Mouse (Mus musculus) stomach, embryonic 14.5 days (tissue): Measurements from ENCODE around the gene Gabrb1. TPM values are rescaled to one million over a fixed set of nuclear protein-coding genes. Genes with fewer than 3 reads are reported as not detected.

ENCODE experiments used
- ATAC-seq: fragments of 200-750 bp; cut with Nextera tagmentation; 2 replicates; pipeline ENCODE4 v1.8.0; 2017; ENCODE audit warnings: low read depth, moderate TSS enrichment; ENCODE audit not compliant: insufficient number of reproducible peaks, insufficient read depth, low FRiP score
- H3K27ac ChIP-seq: fragments of 300-500 bp; sonication (generic); 2 replicates; pipeline ENCODE4 v1.5.1; 2014; ENCODE audit warnings: mild to moderate bottlenecking, low read length, moderate library complexity, mixed read lengths
- H3K27me3 ChIP-seq: fragments of 300-500 bp; sonication (generic); 2 replicates; pipeline ENCODE4 v1.6.1; 2014; ENCODE audit warnings: low read length, control low read depth, mixed read lengths; ENCODE audit not compliant: control insufficient read depth, insufficient read depth
- H3K36me3 ChIP-seq: fragments of 300-500 bp; sonication (generic); 2 replicates; pipeline ENCODE4 v1.6.1; 2014; ENCODE audit warnings: mild to moderate bottlenecking, control low read depth, low read length, moderate library complexity, mixed read lengths; ENCODE audit not compliant: control insufficient read depth, insufficient read depth
- H3K4me1 ChIP-seq: fragments of 300-500 bp; sonication (generic); 2 replicates; pipeline ENCODE4 v1.6.1; 2014; ENCODE audit warnings: low read length, control low read depth, mixed read lengths; ENCODE audit not compliant: control insufficient read depth, insufficient read depth
- H3K4me2 ChIP-seq: fragments of 300-500 bp; sonication (generic); replicated peaks from 2 replicates; pipeline ENCODE4 v1.6.1; 2014; ENCODE audit warnings: low read depth, low read length, control low read depth
- H3K4me3 ChIP-seq: fragments of 300-500 bp; sonication (generic); 2 replicates; pipeline ENCODE4 v1.5.1; 2014; ENCODE audit warnings: low read depth, low read length, control low read depth
- H3K9ac ChIP-seq: fragments of 300-500 bp; sonication (generic); replicated peaks from 2 replicates; pipeline ENCODE4 v1.6.1; 2014; ENCODE audit warnings: low read depth, mild to moderate bottlenecking, control low read depth, low read length, moderate library complexity, mixed read lengths
- H3K9me3 ChIP-seq: fragments of 300-500 bp; sonication (generic); 2 replicates; pipeline ENCODE4 v1.6.1; 2016; ENCODE audit warnings: low read depth, low read length, control low read depth; ENCODE audit not compliant: control insufficient read depth
- WGBS: fragments of 180-500 bp; shearing (Covaris S2); extraction: QIAGEN DNeasy Blood & Tissue Kit; methylation state at CpG from one replicate; pipeline ENCODE4 v1.1.7; 2014; 5-methylcytosine and 5-hydroxymethylcytosine counted together
- polyA plus RNA-seq: library from polyadenylated mRNA; unstranded; fragments of >200 nt; fragmentation: Nextera tagmentation; extraction: Ambion mirVana; gene quantifications from 2 replicates; pipeline ENCODE4 v1.2.1, GENCODE M21; 2014

Gabrb1 gene
- polyA plus RNA-seq, 1 experiment from 2014 or later = 3.3 TPM

DNA sequence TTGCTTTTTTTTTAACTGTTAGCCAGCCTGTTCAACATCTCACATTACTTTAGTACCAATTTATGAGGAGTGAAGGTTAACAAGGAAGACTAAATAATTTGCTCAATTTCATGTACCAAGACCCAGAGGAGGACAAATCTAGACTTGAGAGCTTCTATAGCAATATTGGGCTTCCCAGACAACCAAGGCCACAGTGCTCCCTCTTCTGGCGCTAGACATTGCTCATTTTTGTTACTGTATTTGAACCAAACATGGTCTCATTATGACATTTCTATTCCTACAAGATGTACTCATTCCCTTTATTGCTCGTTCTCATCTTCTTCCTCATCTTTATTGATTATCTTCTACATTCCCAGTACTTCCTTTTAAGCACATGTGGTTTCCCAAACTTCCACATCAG lies 307.6 kb downstream of the Gabrb1 start:
- no peaks in the 10 kb centered on the region for H3K27me3 ChIP-seq
- H3K4me2 ChIP-seq = no peak overlapping the region
- H3K4me3 ChIP-seq = no peak overlapping the region
- no peak for ATAC-seq
- no peaks in the 10 kb centered on the region for H3K36me3 ChIP-seq
- H3K27ac ChIP-seq = no peak overlapping the region
- 67% methylated on average over 2 of the region's 2 CpGs for WGBS
- no peaks in the 10 kb centered on the region for H3K9me3 ChIP-seq
- H3K9ac ChIP-seq = no peak overlapping the region
- no peaks in the 10 kb centered on the region for H3K4me1 ChIP-seq

DNA sequence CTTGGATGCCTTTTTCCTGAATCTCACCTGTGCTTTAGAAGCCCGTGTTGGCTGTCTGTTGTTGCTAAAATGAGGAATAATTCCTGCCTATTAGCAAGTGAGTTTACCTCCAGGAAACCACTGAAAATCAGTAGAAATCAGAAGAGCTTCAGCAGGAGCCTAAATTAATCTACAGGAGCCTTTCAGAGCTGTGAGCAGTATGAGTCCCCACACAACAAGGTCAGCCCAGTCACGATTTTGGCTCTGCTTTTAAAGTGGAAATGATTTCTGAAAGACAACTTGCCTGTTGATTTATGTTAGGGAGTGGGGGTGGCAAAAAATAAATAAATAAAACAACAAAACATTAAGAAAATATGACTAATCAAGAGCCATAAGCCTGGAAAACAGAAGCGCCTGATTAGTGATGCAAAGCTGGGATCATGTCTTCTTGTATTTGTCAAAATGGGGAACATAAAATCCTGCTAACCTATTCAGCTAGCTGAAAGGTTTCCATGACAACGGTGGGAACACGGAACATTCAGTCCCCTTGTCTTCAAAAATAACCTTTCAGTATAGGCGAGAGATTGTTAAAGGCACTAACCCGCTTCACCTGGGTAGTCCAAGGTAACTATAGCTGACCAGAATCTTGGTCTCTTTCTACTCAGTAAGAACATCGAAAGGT lies 312.4 kb downstream of the Gabrb1 start:
- Histone ChIP-seq H3K4me3 (no peak overlapping the region), H3K27ac (no peak overlapping the region), H3K36me3 (no peaks in the 10 kb centered on the region), H3K4me2 (no peak overlapping the region), H3K27me3 (no peaks in the 10 kb centered on the region), H3K9me3 (no peaks in the 10 kb centered on the region), H3K9ac (no peak overlapping the region), H3K4me1 (no peaks in the 10 kb centered on the region)
- 81% methylated on average over 8 of the region's 8 CpGs for WGBS
- ATAC-seq = no peak

DNA sequence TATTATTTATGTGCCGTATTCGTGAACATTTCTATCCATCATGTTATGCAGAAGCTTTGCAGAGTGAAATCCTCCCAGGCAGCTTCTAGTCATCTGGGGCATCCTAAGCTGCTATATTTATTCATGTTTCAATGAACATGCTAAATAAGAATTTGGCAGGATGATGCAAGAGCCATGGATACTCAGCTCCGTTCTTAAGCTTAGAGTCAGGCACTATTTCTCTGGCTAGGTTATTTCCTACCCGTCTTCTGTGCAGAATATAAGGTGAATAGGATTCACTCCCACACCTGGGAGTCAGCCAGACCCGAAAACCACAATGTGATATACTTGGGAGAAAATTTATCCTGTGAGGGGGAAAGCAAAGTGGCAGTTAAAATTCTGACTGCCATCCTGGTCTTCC lies 314.9 kb downstream of the Gabrb1 start:
- no peak for ATAC-seq
- 52% methylated on average over 5 of the region's 5 CpGs for WGBS

DNA sequence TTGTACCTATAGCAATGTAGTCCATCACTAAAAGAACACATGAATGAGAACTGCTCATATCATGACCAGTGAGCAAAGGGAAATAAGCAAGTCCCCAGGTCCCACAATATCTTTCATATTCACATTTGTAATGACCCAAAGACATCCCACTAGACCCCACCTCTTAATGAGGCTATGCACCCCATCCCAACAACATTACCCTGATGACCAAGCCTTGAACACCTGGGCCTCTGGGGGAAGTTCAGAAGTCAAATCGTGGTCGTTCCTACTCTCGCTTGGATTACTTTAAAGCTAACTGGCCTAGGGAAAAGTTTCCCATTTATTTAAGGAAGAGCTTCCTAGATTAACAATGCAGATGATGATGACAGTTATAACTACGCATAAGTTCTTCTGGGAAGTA lies 318.2 kb downstream of the Gabrb1 start:
- Histone ChIP-seq H3K9ac (no peak overlapping the region), H3K36me3 (no peaks in the 10 kb centered on the region), H3K27ac (no peak overlapping the region), H3K4me2 (no peak overlapping the region), H3K9me3 (no peaks in the 10 kb centered on the region), H3K4me1 (no peaks in the 10 kb centered on the region), H3K4me3 (no peak overlapping the region), H3K27me3 (no peaks in the 10 kb centered on the region)
- ATAC-seq = no peak
- WGBS = 88% methylated on average over 4 of the region's 4 CpGs

More for the DNA sequence above, 314.9 kb downstream of the Gabrb1 start:
- no peaks in the 10 kb centered on the region for H3K4me1 ChIP-seq
- H3K4me3 ChIP-seq = no peak overlapping the region
- no peak overlapping the region for H3K9ac ChIP-seq
- H3K4me2 ChIP-seq = no peak overlapping the region
- no peaks in the 10 kb centered on the region for H3K36me3 ChIP-seq
- no peaks in the 10 kb centered on the region for H3K9me3 ChIP-seq
- no peaks in the 10 kb centered on the region for H3K27me3 ChIP-seq
- no peak overlapping the region for H3K27ac ChIP-seq

DNA sequence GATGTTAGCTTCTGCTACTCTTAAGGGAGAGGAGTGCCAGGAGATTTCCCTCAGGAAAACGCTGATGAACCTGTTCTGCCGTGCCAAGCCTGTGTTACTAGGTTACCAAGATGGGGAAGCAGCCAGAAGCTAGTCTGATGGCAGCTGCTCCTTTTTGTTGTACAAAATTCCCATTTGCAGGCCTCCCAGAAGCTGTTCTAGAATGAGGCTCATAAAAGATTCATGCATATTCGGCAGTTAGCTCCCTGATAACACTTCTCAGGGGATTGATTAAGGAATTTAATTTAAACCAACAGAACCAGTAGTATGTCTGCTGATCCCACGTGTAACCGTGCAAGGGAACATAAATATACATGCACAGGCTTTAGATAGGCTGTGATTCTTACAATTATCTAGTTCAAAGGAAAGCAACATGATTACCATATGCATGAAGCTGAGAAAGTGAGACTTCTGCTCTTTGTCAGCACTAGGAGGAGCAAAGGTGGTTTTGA lies 318.7 kb downstream of the Gabrb1 start:
- Histone ChIP-seq H3K36me3 (no peaks in the 10 kb centered on the region), H3K9ac (no peak overlapping the region), H3K4me1 (no peaks in the 10 kb centered on the region), H3K4me2 (no peak overlapping the region), H3K9me3 (no peaks in the 10 kb centered on the region), H3K27ac (no peak overlapping the region), H3K4me3 (no peak overlapping the region), H3K27me3 (no peaks in the 10 kb centered on the region)
- ATAC-seq = no peak
- WGBS = 65% methylated on average over 5 of the region's 5 CpGs

DNA sequence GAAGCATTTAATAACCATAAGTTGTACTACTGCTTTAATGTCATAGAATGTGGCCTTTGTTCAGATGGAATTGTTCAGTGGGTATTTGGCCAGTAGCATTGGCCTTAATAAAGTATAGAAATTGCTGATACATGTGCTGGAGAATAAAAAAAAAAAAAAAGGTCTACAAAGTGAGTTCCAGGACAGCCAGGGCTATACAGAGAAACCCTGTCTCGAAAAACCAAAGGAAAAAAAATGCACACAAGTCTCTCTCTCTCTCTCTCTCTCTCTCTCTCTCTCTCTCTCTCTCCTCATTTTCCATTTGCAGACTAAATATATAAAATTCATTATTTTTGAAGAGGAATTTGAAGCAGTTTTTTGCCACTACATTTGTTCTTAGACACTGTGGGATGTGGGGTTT lies 328.6 kb downstream of the Gabrb1 start:
- H3K27ac ChIP-seq = no peak overlapping the region
- no peaks in the 10 kb centered on the region for H3K36me3 ChIP-seq
- H3K4me1 ChIP-seq = no peaks in the 10 kb centered on the region
- no peak overlapping the region for H3K4me3 ChIP-seq
- no peak for ATAC-seq
- WGBS = 43% methylated on average over 1 of the region's 1 CpGs
- no peak overlapping the region for H3K9ac ChIP-seq
- H3K4me2 ChIP-seq = no peak overlapping the region
- no peaks in the 10 kb centered on the region for H3K27me3 ChIP-seq
- H3K9me3 ChIP-seq = no peaks in the 10 kb centered on the region

DNA sequence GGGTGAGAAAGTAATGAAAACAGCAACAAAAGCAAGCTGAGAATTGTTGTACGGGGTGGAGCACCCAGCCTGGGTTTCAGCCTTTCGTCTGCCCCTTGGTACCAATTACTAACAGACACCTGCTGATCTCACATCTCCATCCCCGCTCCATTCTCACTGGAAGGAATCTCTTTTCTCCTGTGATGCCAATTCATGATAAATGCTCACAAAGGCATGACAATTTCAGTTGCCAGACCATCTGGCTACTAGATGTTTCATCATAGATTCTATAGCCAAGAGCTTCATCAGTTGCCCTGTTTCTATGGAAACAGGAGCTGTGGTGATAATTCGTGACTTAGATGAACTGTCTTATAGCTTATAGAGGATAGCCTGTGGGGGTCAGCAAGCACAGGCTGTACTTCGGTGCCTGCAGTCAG lies 329.1 kb downstream of the Gabrb1 start:
- no peak for ATAC-seq

DNA sequence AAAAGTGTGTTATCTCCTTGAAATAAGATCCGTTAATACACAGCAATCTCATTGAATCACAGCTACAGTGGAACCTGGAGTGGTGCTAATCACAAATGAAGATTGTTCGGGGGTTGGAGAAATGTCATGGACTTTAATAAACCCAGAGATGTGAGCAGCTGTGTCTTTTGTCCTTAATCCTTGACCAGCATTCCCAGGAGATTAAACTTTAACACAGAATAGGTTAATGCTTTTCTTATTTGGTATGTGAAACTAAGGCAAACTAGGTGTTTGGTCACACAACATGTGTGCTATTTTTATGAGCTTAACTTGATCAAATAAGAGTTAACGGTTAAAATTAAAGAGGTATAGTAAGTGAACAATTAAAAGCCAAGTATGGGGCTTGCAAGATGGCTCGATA lies 341.6 kb downstream of the Gabrb1 start:
- no peaks in the 10 kb centered on the region for H3K9me3 ChIP-seq
- H3K36me3 ChIP-seq = no peaks in the 10 kb centered on the region
- H3K4me3 ChIP-seq = no peak overlapping the region
- H3K27me3 ChIP-seq = no peaks in the 10 kb centered on the region
- 79% methylated on average over 4 of the region's 4 CpGs for WGBS
- no peak overlapping the region for H3K27ac ChIP-seq
- no peak overlapping the region for H3K4me2 ChIP-seq
- no peaks in the 10 kb centered on the region for H3K4me1 ChIP-seq
- no peak overlapping the region for H3K9ac ChIP-seq
- no peak for ATAC-seq

More for the DNA sequence above, 329.1 kb downstream of the Gabrb1 start:
- 65% methylated on average over 5 of the region's 5 CpGs for WGBS
- Histone ChIP-seq H3K9me3 (no peaks in the 10 kb centered on the region), H3K9ac (no peak overlapping the region), H3K27me3 (no peaks in the 10 kb centered on the region), H3K36me3 (no peaks in the 10 kb centered on the region), H3K27ac (no peak overlapping the region), H3K4me3 (no peak overlapping the region), H3K4me1 (no peaks in the 10 kb centered on the region), H3K4me2 (no peak overlapping the region)
